Mouse (Mus musculus) urinary bladder, adult 18-20 months (tissue): ENCODE data around the gene Golga7b.

ENCODE experiments used
- DNase-seq, 2 experiments: peaks; one replicate each; pipeline ENCODE4 v3.0.0; 2022; ENCODE audit warnings: low spot score in 2 of 2, mixed read lengths in 2 of 2

Golga7b gene

GRCm38 (mm10) chr19:42293216-42293615 lies 45.8 kb downstream of the Golga7b start:
- DNase-seq: no peak

- no peak for DNase-seq
Measured at GRCm38 (mm10) chr19:42303210-42303813, 55.9 kb downstream of the Golga7b start.

DNA sequence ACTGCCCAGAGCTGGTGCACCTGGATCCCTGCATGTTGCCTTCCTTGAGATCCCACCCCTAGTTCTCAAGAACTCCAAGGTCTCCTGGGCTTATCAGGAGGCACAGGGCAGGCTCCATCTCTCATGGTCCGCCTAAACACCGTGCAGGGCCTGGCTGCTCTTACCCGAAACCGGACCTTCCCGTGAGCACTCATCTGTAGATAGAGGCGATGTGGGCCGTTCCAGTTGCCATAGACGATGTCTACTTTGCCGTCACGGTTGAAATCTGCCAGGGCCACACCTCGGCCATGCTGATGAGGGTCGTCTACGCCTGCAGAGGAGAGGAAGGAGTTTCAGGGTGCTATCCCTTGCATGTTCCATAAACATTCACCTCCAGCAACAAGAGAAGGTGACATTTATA lies 57.1 kb downstream of the Golga7b start:
- no peak for DNase-seq

DNA sequence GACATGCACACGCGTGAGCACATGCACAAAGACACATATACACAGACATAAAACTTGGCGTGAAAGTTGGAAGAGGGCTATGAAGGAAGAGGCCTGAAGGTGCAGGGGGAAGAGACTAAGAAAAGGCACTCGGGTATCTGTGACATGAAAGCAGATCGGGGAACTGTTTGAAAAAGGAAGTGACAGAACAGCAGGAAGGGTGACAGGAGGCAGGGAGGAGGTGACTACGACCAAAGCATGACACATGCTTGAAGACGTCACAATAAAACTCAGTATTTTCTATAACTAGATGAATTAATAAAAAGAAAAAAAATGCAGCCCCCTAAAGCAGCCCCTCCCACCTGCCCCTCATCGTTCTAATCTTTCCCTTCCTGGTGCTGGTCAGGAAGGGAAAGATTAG lies 58.4 kb downstream of the Golga7b start:
- DNase-seq: no peak

DNA sequence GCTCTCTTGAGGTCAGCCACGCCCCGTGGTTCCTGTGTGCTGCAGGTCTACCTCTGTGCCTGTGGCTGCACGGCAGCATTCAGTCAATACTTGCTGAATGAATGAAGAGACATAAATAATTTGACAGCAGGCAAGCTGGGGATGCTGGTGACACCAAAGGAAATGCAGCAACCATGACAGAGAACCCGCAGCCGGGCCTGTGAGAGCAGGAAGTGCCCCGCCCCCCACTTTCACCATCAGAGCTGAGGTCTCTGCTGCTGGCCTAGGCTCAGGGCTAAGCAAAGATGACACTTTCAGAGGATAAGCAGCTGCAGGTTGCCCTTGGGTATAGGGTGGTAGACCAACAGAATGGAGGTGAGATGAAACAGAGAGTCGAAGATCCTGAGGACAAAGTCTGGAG lies 58.8 kb downstream of the Golga7b start:
- no peak for DNase-seq

DNA sequence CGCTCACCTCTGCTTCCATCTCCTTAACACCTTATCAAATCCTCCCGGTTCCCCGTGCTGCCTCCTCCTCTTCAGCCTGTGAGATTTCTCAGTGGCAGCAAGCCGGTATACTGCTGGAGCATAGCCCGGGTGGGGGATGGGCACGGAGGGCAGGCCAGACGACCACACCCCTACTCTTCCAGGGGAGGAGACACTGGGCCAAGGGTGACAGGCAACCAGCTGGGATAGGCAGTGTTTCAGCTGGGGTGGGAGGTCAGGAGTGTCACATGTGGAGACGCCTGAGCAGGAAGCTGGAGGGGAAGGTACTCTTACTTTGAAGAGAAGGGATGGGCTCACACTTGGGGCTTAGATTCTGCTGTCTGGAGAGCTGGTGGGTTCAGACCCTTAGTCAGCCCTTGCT lies 59.6 kb downstream of the Golga7b start:
- no peak for DNase-seq

DNA sequence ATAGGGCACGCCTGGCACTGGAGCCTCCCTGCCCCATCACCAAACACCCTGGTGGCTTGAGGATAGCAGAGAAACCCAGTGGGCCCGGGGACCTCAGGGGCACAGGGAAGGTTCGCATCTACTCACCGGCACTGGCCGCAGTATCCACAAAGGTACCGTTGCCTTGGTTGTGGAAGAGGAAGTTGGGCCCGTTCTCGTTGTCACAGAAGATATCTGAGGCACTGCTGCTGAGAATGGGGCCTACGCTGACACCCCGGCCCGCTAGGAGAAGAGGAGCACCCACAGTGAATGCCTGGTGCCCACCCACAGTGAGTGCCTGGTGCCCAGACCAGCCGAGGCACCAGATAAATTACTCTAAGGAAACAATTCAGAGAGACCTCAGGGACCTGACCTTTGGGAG lies 61.6 kb downstream of the Golga7b start:
- no peak for DNase-seq

GRCm38 (mm10) chr19:42311332-42311731 lies 64.0 kb downstream of the Golga7b start:
- DNase-seq: no peak

DNA sequence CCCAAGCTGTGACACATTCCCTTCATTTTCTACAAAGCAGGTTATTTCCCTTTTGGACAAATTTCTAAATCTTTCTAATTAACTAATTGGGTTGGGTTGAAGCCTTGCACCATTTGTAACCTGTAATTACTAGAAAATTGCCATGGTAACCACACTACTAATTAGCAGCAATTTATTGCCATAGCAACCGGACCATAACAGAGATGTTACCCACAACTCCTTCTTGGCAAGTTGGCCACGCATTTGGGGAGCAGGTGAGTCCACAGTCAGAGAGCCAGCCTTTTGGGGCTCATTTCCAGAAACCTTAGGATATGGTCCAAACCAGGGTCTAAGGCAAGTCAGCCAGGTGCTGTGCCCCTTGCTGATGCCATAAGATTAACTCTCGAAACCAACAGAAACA lies 64.8 kb downstream of the Golga7b start:
- no peak for DNase-seq

DNA sequence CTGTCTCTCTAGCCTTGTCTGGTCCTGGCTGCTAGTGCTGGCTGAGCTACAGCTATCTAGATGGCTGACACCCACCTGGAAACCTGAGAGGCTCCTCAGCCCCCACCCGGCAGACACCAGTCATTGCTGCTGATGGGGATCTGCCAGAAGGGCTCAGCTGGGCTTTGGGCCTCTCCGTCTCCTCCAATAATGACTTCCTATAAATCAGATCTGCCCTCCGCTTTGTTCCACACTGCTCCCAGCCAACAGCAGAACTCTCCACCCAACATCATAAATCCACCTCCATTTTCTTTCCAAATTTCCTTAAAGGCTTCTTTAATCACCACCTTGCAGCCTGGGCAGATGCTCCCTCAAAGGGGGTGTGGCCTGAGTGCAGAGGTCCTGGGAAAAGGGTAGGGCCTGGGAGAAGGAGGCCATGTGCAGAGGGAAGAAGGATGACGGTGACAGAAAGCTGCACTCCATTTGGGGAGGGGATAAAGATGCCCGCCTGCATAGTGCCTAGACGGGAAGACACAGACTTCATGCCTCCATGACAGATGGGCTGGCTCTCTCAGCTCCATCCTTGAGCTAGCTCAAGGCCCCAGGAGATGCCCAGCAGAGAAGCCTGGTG lies 67.8 kb downstream of the Golga7b start:
- DNase-seq: no peak

- DNase-seq: peak; percentile 53 to 65
Measured at GRCm38 (mm10) chr19:42315914-42316313, 68.5 kb downstream of the Golga7b start.

DNA sequence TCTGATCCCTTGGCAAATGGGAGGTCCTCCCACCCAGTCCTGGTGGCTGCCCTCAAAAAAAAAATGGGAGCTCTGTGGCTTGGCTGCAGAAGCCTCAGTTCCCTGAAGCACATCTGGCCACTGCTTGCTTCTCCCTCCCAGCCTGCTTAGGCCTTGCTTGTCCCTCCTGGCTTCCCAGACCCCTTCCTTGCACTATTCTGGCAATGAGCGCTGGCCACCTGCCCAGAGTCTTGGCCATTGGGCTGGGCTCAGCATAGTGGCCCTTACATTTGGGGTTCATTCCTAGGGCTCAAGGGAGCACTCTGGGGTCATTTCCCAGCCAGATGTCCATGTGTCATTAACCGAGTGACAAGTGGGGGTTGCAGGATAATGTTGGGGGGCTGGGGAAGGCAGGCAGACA lies 69.2 kb downstream of the Golga7b start:
- DNase-seq: no peak

DNA sequence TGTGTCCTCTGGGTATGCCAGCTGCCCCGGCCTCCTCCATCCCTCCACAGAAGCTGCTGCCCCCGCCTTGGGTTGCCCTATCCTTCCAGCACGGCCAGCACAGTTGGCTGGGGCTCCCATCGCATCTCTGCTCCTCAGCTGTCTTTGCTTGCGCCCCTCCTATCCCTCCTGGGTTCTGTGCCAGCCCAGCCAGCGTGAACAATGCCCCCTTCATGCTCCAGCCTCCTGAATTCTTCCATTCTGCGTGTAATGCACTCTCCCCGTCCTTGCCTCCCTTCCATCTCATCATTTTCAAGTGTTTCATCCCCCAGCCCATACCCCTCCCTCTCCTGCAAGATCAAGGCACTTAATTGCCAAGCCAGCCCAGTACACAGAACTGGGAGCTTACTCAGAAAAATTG lies 69.6 kb downstream of the Golga7b start:
- no peak for DNase-seq

GRCm38 (mm10) chr19:42317648-42318425 lies 70.5 kb downstream of the Golga7b start:
- DNase-seq: no peak
